Mouse (Mus musculus) erythroblast, embryonic 14.5 days (primary cell): ENCODE results near the gene Mtus2. TPM values are rescaled to one million over a fixed set of nuclear protein-coding genes. Genes with fewer than 3 reads are reported as not detected.

Experiments used
- H3K27me3 ChIP-seq: 2 replicates; pipeline ENCODE4 v1.6.1; 2012; ENCODE audit warnings: inconsistent platforms; ENCODE audit not compliant: control insufficient read depth
- H3K36me3 ChIP-seq: 2 replicates; pipeline ENCODE4 v1.6.1; 2012; ENCODE audit warnings: mild to moderate bottlenecking, inconsistent platforms; ENCODE audit not compliant: control insufficient read depth
- H3K4me1 ChIP-seq: 2 replicates; pipeline ENCODE4 v1.6.1; 2012; ENCODE audit warnings: inconsistent platforms; ENCODE audit not compliant: control insufficient read depth
- H3K4me3 ChIP-seq: replicated peaks from 2 replicates; pipeline ENCODE3; 2012; ENCODE audit warnings: moderate library complexity, mild to moderate bottlenecking, inconsistent platforms
- H3K9me3 ChIP-seq: 2 replicates; pipeline ENCODE4 v1.6.1; 2012; ENCODE audit warnings: low read length, inconsistent platforms, mixed read lengths; ENCODE audit not compliant: control insufficient read depth
- GATA1 ChIP-seq: IDR thresholded peaks from 2 replicates; pipeline ENCODE4 v1.6.1; 2012; ENCODE audit warnings: low read length, inconsistent platforms, mixed read lengths
- TAL1 ChIP-seq: IDR thresholded peaks from 3 replicates; pipeline ENCODE4 v1.6.1; 2012; ENCODE audit warnings: low read length, inconsistent platforms, mixed read lengths
- polyA plus RNA-seq: library from polyadenylated mRNA; stranded (reverse); fragments of >175 nt; gene quantifications from 2 replicates; pipeline ENCODE4 v1.2.3, GENCODE M21; 2012

The Mtus2 gene
- polyA plus RNA-seq, 1 experiment, result not detected

DNA sequence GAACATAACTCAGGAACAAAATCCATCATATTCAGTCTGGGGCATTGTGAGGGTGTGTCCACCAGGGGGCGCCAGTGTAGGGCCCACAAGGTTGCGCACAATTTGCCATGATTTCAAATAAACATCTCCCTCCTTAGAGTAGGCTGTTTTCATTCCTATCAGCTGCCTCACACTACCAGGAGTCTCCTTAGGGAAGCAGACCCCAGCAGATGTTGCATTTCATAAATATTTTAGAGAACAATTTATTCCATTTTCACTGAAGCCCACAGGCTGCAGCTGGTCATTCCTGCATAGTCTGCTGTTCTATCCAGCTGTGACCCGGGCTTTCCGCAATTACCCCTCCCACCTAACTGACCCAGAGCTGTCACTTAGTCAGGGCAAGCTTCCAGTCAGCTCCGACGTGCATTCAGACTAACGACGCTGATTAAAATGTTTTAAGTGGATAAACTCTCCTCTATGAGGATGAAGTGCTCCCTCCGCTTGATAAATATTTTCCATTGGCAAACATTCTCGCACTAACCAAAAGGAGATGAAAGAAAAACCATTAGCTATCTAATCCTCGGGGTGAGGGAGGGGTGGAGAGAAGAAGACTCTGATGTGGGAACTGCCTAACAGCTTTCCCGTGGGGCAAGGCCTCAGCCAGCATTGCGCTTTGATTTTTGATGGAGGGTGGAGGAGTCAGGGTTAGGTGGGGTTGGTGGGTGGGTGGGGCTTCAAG, 223.6 kb downstream of the Mtus2 start:
- Histone ChIP-seq H3K27me3 (no peaks in the 10 kb centered on the region), H3K36me3 (no peaks in the 10 kb centered on the region), H3K4me3 (no peak overlapping the region), H3K9me3 (peaks cover 53% of the 10 kb centered on the region), H3K4me1 (no peaks in the 10 kb centered on the region)
- TF ChIP-seq TAL1 (no peak), GATA1 (no peak)

DNA sequence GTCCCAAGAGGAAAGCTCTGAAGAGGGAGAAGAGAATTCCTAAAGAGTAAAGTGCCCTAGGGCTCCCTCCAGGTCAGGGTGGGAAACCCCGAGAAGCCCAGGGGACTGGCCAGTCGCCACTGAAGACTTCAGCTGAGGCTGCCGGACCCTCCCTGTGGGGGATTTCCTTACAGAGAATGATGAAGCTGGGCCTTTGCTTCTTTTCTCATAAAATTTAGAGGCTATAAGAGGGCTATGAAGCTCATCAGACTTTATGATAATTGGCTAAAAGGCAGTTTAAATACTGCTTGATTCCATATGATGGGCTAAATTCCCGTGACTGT, 224.1 kb downstream of the Mtus2 start:
- no peaks in the 10 kb centered on the region for H3K27me3 ChIP-seq
- TF ChIP-seq TAL1 (no peak), GATA1 (no peak)
- H3K9me3 ChIP-seq, result peaks cover 52% of the 10 kb centered on the region

DNA sequence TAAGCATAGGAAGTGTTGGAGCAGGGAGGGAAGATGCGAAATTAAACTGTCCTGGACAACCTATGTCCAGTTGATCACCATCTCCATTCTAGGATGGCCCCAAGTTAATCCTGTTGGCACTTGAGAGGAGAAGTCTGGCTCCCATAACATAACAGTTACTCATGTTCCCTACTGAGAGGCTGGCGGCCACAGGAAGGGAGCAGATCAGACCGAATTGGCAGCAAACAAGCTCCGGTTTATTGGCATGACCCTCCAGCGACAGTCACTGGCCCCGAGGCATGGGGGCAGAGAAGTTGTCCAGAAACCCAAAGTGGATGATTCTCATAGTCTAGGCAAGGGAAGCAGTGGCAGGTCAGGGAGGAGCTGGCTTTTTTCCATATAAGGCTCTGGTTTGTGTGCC, 224.8 kb downstream of the Mtus2 start:
- H3K9me3 ChIP-seq, result peaks cover 52% of the 10 kb centered on the region

More for the DNA sequence above, 224.1 kb downstream of the Mtus2 start:
- Histone ChIP-seq H3K36me3 (no peaks in the 10 kb centered on the region), H3K4me1 (no peaks in the 10 kb centered on the region), H3K4me3 (no peak overlapping the region)

DNA sequence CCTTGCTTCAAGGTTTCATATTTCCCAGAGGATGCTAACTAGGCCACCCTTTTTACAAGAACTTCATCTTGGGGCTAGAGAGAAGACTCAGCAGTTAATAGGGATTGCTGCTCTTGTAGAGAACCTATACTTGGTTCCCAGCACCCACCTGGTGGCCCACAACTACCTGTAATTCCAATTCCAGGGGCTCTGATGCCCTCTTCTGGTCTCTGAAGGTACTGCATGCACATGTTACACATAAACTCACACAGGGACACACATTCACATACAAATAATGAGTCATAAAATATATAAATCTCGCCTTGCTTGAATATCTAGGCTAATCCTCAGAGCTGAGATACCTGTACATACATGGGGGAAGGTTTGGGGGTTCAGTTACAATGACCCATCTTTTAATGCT, 228.8 kb downstream of the Mtus2 start:
- no peaks in the 10 kb centered on the region for H3K36me3 ChIP-seq
- no peaks in the 10 kb centered on the region for H3K27me3 ChIP-seq
- no peak for TF ChIP-seq TAL1
- H3K4me1 ChIP-seq, result no peaks in the 10 kb centered on the region
- H3K9me3 ChIP-seq, result peaks cover 43% of the 10 kb centered on the region
- H3K4me3 ChIP-seq, result no peak overlapping the region

More for the DNA sequence above, 224.8 kb downstream of the Mtus2 start:
- H3K4me1 ChIP-seq, result no peaks in the 10 kb centered on the region
- no peaks in the 10 kb centered on the region for H3K27me3 ChIP-seq
- TF ChIP-seq TAL1 (no peak), GATA1 (no peak)
- H3K4me3 ChIP-seq, result no peak overlapping the region
- H3K36me3 ChIP-seq, result no peaks in the 10 kb centered on the region

DNA sequence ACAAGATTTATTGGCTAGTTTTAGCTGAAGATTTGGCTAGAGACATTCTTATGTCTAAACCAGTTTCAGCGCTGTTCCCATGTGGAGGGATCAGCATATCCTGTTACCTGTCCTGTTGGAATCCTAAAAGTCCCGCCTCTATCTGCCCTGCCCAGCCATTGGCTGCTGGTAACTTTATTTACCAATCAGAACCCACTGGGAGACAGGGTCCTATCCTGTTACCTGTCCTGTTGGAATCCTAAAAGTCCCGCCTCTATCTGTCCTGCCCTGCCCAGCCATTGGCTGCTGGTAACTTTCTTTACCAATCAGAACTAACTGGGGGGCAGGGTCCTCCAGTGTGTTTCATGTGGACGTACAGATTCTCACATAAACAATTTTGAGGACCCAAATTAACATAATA, 234.3 kb downstream of the Mtus2 start:
- H3K36me3 ChIP-seq, result no peaks in the 10 kb centered on the region
- no peak overlapping the region for H3K4me3 ChIP-seq
- no peaks in the 10 kb centered on the region for H3K4me1 ChIP-seq
- H3K27me3 ChIP-seq, result no peaks in the 10 kb centered on the region
- peaks cover 17% of the 10 kb centered on the region for H3K9me3 ChIP-seq
- no peak for TF ChIP-seq GATA1
- TF ChIP-seq TAL1, result no peak

DNA sequence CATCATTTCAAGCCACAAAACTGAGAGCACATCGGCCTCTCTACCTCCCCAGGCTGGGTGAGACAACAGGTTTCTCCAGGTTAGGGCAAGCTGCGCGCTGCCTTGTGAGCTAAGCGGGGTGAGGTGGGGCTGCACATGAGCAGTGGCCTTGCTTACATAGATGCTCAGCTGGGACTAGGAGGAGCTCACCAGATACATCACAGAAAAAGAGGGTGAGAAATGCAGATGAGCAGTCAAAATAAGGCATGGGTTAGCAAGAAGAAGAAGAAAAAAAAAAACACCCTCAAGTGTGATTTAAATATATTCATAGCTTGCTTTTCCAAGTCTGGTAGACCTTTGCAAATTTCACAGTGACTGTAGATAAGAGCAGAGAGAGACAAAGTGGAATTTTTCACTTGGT, 254.7 kb downstream of the Mtus2 start:
- H3K36me3 ChIP-seq, result no peaks in the 10 kb centered on the region
- TF ChIP-seq TAL1, result no peak
- TF ChIP-seq GATA1, result no peak
- no peaks in the 10 kb centered on the region for H3K27me3 ChIP-seq
- H3K4me1 ChIP-seq, result no peaks in the 10 kb centered on the region
- peaks cover 19% of the 10 kb centered on the region for H3K9me3 ChIP-seq
- no peak overlapping the region for H3K4me3 ChIP-seq

DNA sequence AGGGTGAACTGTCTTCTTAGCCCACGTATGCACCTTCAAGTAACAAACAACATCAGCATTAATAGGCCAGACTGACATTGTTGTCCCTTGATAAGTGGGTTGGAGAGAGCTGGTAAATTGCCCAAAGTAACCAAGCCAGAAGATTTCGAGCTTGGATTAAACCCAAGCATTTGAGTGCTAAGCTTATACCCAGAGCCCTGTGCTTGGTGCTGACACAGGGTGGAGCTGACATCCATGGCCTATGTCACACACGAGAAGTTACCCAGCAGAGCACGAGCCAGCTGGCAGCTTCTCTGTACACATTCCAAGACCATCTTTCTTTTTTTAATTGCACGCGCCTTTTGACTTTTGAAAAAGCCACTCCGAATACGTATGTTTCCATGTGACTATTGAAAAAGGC, 259.7 kb downstream of the Mtus2 start:
- H3K9me3 ChIP-seq, result peaks cover 23% of the 10 kb centered on the region
- TF ChIP-seq TAL1 (no peak), GATA1 (no peak)
- no peaks in the 10 kb centered on the region for H3K27me3 ChIP-seq
- no peaks in the 10 kb centered on the region for H3K36me3 ChIP-seq
- no peak overlapping the region for H3K4me3 ChIP-seq
- no peaks in the 10 kb centered on the region for H3K4me1 ChIP-seq

DNA sequence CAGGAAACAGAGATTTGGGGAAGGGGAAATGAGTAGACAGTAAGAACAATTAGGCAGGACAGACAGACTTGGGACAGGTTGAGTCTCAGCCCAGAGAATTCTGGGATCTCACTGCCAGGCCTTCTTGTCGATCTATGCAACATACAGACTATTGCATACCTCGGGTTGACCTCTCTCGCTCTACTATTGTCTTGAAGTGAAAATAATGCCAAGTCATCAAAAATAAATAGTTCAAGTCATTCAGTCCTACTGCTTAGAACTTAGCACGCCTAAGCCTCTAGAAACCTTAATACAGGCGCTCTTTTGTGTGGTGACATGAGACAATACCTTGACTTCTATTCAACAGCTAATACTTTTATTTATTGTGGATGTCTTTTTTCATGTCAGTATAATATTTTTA, 265.8 kb downstream of the Mtus2 start:
- H3K27me3 ChIP-seq, result no peaks in the 10 kb centered on the region
- H3K9me3 ChIP-seq, result peaks cover 24% of the 10 kb centered on the region
- no peaks in the 10 kb centered on the region for H3K4me1 ChIP-seq
- TF ChIP-seq TAL1 (no peak), GATA1 (no peak)
- H3K36me3 ChIP-seq, result no peaks in the 10 kb centered on the region
- H3K4me3 ChIP-seq, result no peak overlapping the region

DNA sequence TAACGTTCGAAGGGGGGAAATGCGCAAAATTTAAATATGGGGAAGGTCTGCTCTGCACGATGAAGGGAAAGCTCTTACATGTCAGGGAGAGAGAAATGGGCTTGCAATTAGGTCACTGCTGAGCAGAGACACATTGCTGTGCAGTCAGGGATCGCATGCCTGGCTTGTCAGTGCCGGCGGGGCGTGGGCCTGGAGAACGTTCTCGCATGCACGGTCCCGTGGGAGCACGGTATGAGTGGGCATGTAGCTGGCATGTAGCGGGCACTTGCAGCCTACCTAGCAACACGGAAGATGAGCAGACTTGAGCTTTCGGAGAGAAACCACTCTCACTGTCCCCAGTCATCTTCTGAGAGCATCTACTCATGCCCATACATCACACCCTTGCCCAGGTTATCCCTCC, 266.9 kb downstream of the Mtus2 start:
- no peaks in the 10 kb centered on the region for H3K4me1 ChIP-seq
- H3K4me3 ChIP-seq, result no peak overlapping the region
- no peaks in the 10 kb centered on the region for H3K36me3 ChIP-seq
- TF ChIP-seq GATA1 (no peak), TAL1 (no peak)
- H3K27me3 ChIP-seq, result no peaks in the 10 kb centered on the region
- peaks cover 24% of the 10 kb centered on the region for H3K9me3 ChIP-seq

DNA sequence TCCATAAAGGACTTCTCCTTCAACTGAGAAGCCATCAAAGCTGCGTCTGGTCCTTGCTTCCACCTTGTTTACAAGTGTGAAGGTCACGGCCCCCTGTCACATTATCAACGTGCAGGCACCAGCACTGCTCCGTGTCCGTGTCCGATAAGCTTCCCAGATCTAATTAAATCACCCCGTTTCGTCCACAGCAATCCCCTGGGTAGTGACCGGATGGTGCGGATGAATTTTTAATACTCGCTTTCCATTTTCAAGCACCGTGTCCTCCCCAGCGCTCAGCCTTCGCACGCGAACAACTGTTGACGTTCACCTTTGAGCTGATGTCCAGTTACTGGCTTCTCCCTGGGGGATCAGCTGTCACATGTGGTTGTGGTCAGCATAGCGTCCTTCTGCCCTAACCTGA, 276.6 kb downstream of the Mtus2 start:
- H3K36me3 ChIP-seq, result no peaks in the 10 kb centered on the region
- no peak overlapping the region for H3K4me3 ChIP-seq
- H3K27me3 ChIP-seq, result no peaks in the 10 kb centered on the region
- H3K4me1 ChIP-seq, result no peaks in the 10 kb centered on the region
- H3K9me3 ChIP-seq, result peaks cover 44% of the 10 kb centered on the region
- TF ChIP-seq GATA1, result no peak
- no peak for TF ChIP-seq TAL1
